Mouse (Mus musculus): ENCODE measurements around the gene Slc44a5. TPM values are rescaled to one million over a fixed set of nuclear protein-coding genes. Genes with fewer than 3 reads are reported as not detected.

Gene Slc44a5
- total RNA-seq, 2 experiments from 2014 or later, result 0.05 TPM; not detected in 1

DNA sequence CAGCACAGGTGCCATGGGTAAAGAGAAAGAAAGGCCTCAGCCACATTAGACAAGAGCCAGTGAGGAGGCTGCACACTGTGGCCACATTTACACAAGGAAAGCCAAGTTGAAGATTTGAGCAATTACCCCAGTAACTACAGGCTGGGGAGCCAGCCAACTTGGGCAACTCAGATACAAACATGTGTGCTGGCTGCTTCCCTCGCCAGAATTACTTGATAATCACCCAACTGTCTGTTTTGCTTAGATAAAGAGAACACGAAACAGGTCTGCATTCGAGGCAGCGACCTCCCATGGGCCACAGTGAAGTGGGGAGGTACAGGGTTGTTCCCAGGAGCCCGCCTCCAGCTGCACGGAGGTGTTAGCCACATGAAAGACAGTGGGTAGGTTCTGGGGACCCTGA, 324.3 kb downstream of the Slc44a5 start:
- no peak for DNase-seq (ENCODE audit: low spot score)

DNA sequence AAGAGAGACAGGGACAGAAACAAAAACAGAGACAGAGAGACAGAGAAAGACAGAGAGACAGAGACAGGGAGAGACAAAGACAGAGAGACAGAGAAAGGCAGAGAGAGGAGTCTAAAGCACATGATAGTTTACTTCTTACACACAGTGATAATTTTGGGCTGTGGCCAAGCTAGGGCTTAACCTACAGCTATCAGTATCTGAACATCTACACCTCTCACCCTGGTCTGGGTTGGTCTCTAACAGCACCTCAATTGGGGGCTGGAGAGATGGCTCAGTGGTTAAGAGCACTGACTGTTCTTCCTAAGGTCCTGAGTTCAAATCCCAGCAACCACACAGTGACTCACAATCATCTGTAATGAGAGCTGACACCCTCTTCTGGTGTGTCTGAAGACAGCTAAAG, 325.3 kb downstream of the Slc44a5 start:
- no peak for DNase-seq (ENCODE audit: low spot score)

DNA sequence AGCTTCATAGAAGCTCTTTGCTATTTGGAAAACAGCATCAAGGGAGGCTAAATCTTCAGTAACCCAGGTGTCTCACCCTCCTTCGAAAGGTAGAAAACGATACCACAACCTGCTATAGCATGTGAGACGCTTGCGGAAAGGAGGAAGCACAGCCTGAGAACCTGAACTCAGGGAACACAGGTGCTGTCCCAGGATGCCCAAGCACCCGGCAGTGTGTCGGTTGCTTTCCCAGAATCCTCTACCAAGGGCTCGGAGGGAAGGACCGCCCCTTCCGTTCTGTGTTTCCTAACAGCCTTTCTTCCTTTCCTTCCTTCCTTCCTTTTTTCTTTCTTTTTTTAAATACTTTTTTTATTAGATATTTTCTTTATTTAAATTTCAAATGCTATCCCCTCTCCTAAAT, 326.8 kb downstream of the Slc44a5 start:
- DNase-seq (ENCODE audit: low spot score), result no peak

DNA sequence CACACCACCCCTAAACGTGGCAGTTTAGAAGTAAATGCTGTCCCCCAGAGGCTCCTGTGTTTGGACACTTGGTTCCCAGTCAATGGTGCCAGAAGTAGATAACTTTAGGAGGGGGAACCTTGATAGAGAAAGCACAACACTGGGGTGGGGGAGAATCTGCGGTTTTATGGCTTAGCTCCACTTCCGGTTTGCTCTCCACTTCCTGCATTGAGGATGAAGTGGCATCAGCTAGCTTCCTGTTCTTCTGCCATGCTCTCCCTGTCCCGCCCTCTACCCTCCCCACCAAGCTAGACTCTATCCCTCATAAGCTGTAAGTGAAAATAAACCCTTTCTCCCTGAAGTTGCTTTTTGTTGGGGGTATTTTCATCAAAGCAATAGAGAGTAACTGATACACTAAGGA, 327.9 kb downstream of the Slc44a5 start:
- DNase-seq (ENCODE audit: low spot score), result no peak

DNA sequence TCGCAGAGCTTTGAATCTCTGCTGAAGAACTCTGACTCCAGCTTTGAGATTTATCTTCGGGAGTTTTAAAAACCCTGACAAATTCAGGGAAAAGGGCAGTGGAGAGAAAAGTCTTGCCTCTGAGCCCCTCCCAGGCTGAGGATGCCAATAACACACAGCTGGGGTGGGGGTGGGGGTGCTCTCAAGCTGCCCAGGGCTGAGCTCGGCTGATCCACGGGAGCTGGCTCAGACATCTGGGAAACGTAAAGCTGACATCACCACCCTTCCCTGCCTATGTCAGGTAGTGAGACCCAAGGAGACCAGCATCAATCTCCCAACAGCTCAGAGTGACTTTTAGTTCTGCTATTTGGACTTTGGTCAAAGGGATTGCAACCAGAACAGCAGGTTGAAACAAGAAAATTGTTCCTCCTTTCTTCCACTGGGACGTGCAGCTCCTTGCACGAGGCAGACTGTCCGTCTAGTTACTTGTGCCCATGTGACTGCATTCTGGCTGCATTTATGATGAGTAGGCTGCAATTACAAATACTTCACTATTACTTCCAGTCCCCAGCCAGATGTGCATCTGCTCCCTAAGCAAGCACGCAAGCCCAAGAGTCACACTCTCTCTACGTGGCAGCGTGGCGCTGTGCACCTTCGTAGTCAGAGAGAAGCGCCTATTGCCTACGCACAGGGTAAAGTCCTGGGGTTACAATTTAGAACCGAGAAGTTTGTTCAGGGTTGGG, 332.1 kb downstream of the Slc44a5 start:
- DNase-seq (ENCODE audit: low spot score), result no peak

DNA sequence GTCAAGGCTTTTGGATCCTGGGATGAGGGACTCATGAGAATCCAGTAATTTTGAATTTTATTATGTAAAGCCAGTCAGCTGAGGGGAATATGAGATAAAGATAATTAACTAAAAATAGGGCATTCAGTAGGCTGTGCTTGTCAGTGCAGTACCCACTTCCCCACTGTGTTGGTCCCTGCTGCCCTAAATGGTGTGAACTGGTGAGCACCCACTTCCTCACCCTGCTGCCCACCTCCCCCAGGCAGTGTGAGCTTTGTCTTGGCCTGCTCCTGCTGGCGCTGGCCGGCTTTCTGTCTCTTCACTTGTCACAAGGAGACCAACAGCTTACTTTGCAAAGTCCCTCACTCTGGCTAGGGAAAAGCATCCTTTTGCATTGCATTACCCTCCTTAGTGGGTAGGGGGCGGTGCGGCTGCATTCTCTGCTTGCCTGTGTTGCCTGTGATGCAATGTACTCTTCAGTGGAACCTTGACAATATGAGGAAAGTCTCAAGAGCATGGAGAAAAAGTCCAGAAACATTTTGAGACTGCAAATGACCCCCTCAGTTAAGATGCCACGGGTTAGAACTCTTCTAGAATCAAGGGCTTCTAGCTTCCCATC, 344.5 kb downstream of the Slc44a5 start:
- no peak for DNase-seq (ENCODE audit: low spot score)

Other genes with a start within 250 kb of the Slc44a5 start
- 1 to 10 TPM; 1.5 to 2.9 TPM for gene St6galnac3, start 248.3 kb upstream of the Slc44a5 start, total RNA-seq (2021)
- not detected for gene Asb17, start 129.2 kb upstream of the Slc44a5 start, total RNA-seq (2021)
- gene Msh4, start 67.3 kb upstream of the Slc44a5 start, total RNA-seq (2021), result under 1 TPM in 1 of 2 experiments, not detected in 1; 0.09 TPM
- 10 to 100 TPM; 51.9 to 61.6 TPM for gene Rabggtb, start 60.4 kb upstream of the Slc44a5 start, total RNA-seq (2021)
- gene Acadm, start 28.8 kb upstream of the Slc44a5 start, total RNA-seq (2021), result 100 to 1,000 TPM; 316 to 427 TPM

All from gastrocnemius, adult 18-20 months (tissue).